Mouse (Mus musculus): ENCODE measurements around the gene Acox3.

DNA sequence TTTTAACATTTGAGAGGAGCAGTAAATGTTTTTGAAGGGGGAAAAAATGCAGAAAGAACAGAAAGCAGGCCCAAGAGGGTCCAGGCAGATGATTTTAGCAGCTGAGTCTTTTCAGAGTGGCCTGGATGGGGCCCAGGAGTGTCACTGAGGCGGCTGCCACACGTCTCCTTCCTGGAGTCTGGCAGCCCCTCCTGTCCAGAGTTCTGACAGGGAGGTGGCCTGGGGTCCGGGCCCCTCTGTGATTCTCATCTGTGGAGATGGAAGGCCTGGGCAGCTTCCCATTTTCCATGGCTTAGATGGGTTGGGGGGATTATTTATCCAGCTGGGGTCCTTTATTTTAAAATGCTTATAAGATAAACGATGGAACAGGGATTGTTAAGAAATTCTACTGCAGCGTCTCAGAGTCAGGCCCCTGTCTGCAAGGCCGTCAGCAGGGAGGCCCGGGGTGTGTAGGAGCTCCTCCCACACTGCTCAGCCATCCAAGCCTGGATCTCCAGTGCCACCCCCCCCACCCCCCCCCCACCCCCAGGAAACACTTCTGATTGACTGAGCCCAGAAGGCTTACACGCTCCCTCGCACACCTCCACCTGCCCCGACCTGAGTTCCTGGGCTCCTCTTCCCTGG is 59.2 kb downstream of the Acox3 start:
- TF ChIP-seq CTCF (IDR thresholded peaks at IDR 0.05; ENCODE audit: low read depth) (no peak), EP300 (optimal IDR thresholded peaks at IDR 0.05) (no peak)
